Mouse (Mus musculus) cerebellum, adult 2 months (tissue): ENCODE measurements around the gene Rlbp1.

Experiments used
- CTCF ChIP-seq: fragments of 200-500 bp; IDR thresholded peaks from 2 replicates; pipeline ENCODE4 v1.5.1; 2011; ENCODE audit warnings: low read depth, mild to moderate bottlenecking, control low read depth, low read length, moderate library complexity, borderline replicate concordance; ENCODE audit not compliant: insufficient read depth
- POLR2A ChIP-seq: fragments of 200-500 bp; IDR thresholded peaks from 2 replicates; pipeline ENCODE4 v1.6.1; 2011; ENCODE audit warnings: low read length, control low read depth, borderline replicate concordance; ENCODE audit not compliant: insufficient read depth

- TF ChIP-seq POLR2A = no peak
- no peak for TF ChIP-seq CTCF
These were observed 3.4 kb upstream of the Rlbp1 start for GRCm38 (mm10) chr7:79390141-79390708.
